Mouse (Mus musculus) layer of hippocampus, adult 9-10 months (tissue): ENCODE data around the gene Grb7.

ENCODE experiments used
- DNase-seq: peaks from one replicate; pipeline ENCODE4 v3.0.0; 2022; ENCODE audit warnings: low spot score

The Grb7 gene

GRCm38 (mm10) chr11:98472696-98473095 is 26.5 kb downstream of the Grb7 start:
- no peak for DNase-seq

DNA sequence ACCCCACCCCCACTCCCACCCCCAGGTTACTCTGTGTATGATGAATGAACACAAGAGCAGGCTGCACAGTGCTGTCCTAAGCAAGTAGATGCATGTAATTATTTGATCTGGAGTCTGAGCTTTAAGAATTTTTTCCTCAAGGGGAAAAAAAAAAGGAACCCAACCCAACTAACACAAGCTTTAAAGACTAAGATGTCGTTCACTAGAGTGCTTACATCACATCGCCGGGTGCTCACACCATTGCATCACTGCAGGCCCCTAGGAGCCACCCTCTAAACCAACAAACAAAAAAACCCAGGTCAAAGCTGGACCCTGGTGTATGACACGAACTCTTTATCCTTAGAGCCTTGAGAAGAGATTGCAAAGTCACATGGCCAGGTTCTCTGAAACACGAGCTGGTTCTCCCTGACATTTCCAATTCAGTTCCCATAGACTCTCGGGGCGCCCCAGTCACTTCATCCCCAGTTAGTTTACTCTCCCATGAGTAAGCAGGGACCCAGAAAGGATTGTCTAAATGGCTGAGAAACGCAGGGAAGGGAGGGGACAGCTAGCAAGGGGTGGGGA is 27.8 kb downstream of the Grb7 start:
- no peak for DNase-seq

DNA sequence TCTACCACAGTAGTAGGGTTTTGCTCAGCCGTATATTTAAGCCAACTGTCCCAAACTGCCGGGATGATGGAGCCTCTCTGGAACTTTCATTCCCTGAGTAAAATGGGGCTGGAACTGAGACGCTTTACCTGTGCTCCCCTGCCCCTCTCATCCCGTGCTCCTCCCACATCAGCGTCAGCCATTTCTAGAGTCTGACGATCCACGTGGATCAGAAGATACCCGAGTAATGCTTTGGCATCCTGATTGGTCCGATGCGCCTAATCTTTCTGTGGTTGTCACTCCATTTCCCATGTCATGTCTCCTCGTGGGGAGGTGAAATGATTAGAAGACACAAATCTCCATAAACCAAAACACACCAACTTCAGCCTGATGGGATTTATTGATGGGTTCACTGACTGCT is 28.8 kb downstream of the Grb7 start:
- DNase-seq: no peak

GRCm38 (mm10) chr11:98475630-98476433 is 29.6 kb downstream of the Grb7 start:
- DNase-seq: no peak

- DNase-seq: no peak
Observed at GRCm38 (mm10) chr11:98476434-98476807, 30.2 kb downstream of the Grb7 start.

DNA sequence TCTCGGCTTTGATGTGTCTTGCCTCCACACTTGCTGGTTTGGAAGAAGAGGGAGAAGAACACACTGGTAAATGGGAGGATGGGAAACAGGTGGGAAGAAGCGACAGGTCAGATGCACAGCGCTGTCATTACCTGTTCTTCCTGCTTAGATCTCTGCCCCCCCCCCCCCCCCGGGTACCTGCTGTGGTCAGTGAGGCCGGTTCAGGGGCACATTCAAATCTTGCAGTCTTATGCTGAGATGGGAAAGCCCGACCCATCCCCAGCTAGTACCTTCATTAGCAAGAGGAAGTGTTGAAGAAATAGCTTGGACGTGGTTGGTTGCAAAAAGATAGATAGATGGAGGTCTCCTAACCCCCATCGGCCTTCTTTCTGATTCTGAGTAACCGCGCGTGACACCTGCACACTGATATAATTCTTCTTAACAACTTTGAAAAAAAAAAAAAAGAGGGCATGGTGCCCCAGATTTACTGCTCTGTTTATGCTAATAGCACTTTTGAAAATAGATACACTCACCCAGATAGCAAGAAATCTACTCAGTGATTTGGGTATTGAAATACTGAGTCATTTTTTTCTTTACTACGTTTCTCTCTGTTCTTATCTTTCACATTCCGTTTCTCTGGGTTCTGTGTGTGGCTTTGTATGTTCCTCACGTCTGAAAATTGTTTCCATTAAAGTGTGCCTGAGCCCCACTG is 31.0 kb downstream of the Grb7 start:
- DNase-seq: no peak

- no peak for DNase-seq
Observed at GRCm38 (mm10) chr11:98479026-98479939, 33.1 kb downstream of the Grb7 start.

DNA sequence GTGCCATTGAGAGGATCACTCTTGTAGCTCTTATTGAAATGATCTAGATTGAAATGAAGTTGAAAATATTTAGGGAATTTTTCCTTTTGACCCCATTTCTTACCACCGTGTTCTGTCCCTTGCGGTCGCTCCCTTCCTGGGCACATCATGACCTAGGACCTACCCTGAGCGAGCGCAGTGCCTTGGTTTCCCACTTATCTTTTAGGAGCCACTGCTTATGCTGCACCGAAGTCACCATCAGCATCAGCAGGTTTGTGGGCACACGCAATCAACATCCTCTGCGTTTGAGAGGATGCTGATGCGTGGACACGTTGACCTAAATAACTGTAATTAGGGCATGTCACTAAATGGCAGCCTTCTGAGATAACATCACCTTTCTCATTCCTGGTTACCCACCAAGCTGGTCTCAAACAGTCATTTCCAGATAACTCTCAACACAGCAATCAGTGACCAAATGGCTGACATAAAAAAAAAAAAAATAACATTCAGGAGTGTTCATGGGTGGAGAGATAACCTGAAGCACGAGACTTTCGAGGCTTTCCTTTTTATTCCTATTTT is 33.8 kb downstream of the Grb7 start:
- DNase-seq: no peak

- no peak for DNase-seq
Observed at GRCm38 (mm10) chr11:98481231-98481630, 35.0 kb downstream of the Grb7 start.

GRCm38 (mm10) chr11:98482067-98482466 is 35.9 kb downstream of the Grb7 start:
- no peak for DNase-seq

- no peak for DNase-seq
Observed at GRCm38 (mm10) chr11:98485749-98486148, 39.6 kb downstream of the Grb7 start.

GRCm38 (mm10) chr11:98487526-98488040 is 41.4 kb downstream of the Grb7 start:
- no peak for DNase-seq

GRCm38 (mm10) chr11:98488540-98489234 is 42.5 kb downstream of the Grb7 start:
- DNase-seq: no peak

DNA sequence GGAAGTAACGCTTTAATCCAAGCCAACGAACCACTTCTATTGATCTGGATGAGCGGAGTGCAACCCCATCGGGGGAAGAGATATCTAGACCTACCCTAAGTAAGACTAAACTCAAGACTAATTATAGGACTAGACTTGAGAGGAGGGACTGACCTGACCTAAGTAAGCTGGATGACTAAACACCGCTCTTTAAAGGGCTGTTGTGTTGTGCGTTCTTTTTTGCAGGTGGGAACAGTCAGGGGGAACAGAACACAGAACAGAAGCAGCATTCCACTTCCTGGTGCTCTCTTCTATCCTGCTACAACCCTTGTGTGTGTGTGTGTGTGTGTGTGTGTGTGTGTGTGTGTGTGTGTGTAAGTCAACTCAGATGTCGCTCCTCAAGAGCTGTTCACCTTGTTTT is 45.4 kb downstream of the Grb7 start:
- no peak for DNase-seq

GRCm38 (mm10) chr11:98492959-98493358 is 46.8 kb downstream of the Grb7 start:
- no peak for DNase-seq

- DNase-seq: no peak
Observed at GRCm38 (mm10) chr11:98493394-98493793, 47.2 kb downstream of the Grb7 start.

DNA sequence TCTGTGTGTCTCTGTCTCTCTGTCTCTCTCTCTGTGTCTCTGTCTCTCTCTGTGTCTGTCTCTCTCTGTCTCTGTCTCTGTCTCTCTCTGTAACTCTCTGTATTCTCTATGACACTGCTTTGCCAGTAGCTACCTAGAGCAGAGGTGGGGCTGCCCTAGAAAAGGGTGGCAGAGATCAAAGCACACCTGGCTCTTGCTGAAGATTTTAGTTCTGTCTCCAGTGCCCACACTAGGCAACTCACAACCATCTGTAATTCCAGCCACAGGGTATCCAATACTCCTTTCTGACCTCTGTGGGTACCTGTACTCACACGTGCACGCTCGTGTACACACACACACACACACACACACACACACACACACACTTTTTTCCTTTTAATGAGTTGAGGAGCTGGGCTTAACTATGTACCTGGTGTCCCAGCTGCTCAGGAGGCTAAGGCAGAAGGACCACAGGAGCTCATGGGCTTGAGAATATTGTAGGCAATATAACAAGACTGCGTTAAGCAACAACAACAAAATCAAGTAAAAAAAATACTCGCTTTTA is 49.1 kb downstream of the Grb7 start:
- no peak for DNase-seq

GRCm38 (mm10) chr11:98497388-98498288 is 51.4 kb downstream of the Grb7 start:
- no peak for DNase-seq

GRCm38 (mm10) chr11:98504926-98505325 is 58.7 kb downstream of the Grb7 start:
- no peak for DNase-seq
